Mouse (Mus musculus) forebrain, embryonic 10.5 days (tissue): ENCODE data around the gene Hepacam2. TPM values are rescaled to one million over a fixed set of nuclear protein-coding genes. Genes with fewer than 3 reads are reported as not detected.
A peak's percentile ranks its signal among the peaks of the same experiment; 100 is the strongest.
"Not testable (repeated sequence)": the region's sequence is repeated elsewhere in the genome, so short reads cannot be mapped to it uniquely, and the experiment has no call there.

Experiments used
- DNase-seq: peaks from one replicate; pipeline ENCODE4 v3.0.0-alpha.2; 2017; ENCODE audit warnings: low spot score; ENCODE audit errors: extremely low spot score
- H3K27ac ChIP-seq: fragments of 300-500 bp; sonication (generic); 2 replicates; pipeline ENCODE4 v1.5.1; 2016; ENCODE audit warnings: mild to moderate bottlenecking
- H3K27me3 ChIP-seq: fragments of 300-500 bp; sonication (generic); 2 replicates; pipeline ENCODE4 v1.6.1; 2016; ENCODE audit warnings: mild to moderate bottlenecking; ENCODE audit not compliant: poor library complexity, severe bottlenecking
- H3K36me3 ChIP-seq: fragments of 300-500 bp; sonication (generic); replicated peaks from 2 replicates; pipeline ENCODE4 v1.6.1; 2016; ENCODE audit warnings: mild to moderate bottlenecking, moderate library complexity
- H3K4me1 ChIP-seq: fragments of 300-500 bp; sonication (generic); 2 replicates; pipeline ENCODE4 v1.6.1; 2016
- H3K4me3 ChIP-seq: fragments of 300-500 bp; sonication (generic); 2 replicates; pipeline ENCODE4 v1.5.1; 2016; ENCODE audit warnings: mild to moderate bottlenecking, moderate library complexity
- H3K9me3 ChIP-seq: fragments of 300-500 bp; sonication (generic); 2 replicates; pipeline ENCODE4 v1.6.1; 2016; ENCODE audit warnings: mild to moderate bottlenecking, moderate library complexity
- WGBS: fragments of 180-500 bp; shearing (Covaris S2); methylation state at CpG from one replicate; pipeline ENCODE4 v1.1.7; 2016; 5-methylcytosine and 5-hydroxymethylcytosine counted together
- polyA plus RNA-seq: library from polyadenylated mRNA; unstranded; fragments of >200 nt; fragmentation: Nextera tagmentation; extraction: Ambion mirVana; gene quantifications from 2 replicates; pipeline ENCODE4 v1.2.1, GENCODE M21; 2016

The Hepacam2 gene
- polyA plus RNA-seq, 1 experiment from 2014 or later, result 0.77 TPM

- no peak for DNase-seq
- WGBS, result 80% methylated on average over 5 of the region's 5 CpGs
- Histone ChIP-seq H3K27me3 (no peaks in the 10 kb centered on the region), H3K4me3 (no peak overlapping the region), H3K27ac (no peak overlapping the region), H3K9me3 (0 out of 2 replicates have a peak, but pooled peaks cover 4% of the 10 kb centered on the region), H3K4me1 (no peaks in the 10 kb centered on the region), H3K36me3 (no peaks in the 10 kb centered on the region)
These were observed 43.7 kb downstream of the Hepacam2 start for GRCm38 (mm10) chr6:3454421-3454820.

- H3K36me3 ChIP-seq, result no peaks in the 10 kb centered on the region
- no peaks in the 10 kb centered on the region for H3K4me1 ChIP-seq
- no peak overlapping the region for H3K4me3 ChIP-seq
- H3K27ac ChIP-seq, result no peak overlapping the region
- H3K27me3 ChIP-seq, result no peaks in the 10 kb centered on the region
- peak; percentile 45 for DNase-seq
- 10% methylated on average over 5 of the region's 5 CpGs for WGBS
- no peaks in the 10 kb centered on the region for H3K9me3 ChIP-seq
These were observed 50.7 kb downstream of the Hepacam2 start for GRCm38 (mm10) chr6:3447404-3447803.

- Histone ChIP-seq H3K9me3 (no peaks in the 10 kb centered on the region), H3K4me1 (no peaks in the 10 kb centered on the region), H3K4me3 (no peak overlapping the region), H3K27me3 (no peaks in the 10 kb centered on the region), H3K27ac (no peak overlapping the region), H3K36me3 (no peaks in the 10 kb centered on the region)
- 31% methylated on average over 1 of the region's 1 CpGs for WGBS
- no peak for DNase-seq
These were observed 54.2 kb downstream of the Hepacam2 start for GRCm38 (mm10) chr6:3443905-3444304.

GRCm38 (mm10) chr6:3436087-3436486, 62.0 kb downstream of the Hepacam2 start:
- Histone ChIP-seq H3K9me3 (peaks cover 15% of the 10 kb centered on the region), H3K27me3 (no peaks in the 10 kb centered on the region), H3K36me3 (no peaks in the 10 kb centered on the region), H3K27ac (no peak overlapping the region), H3K4me1 (no peaks in the 10 kb centered on the region), H3K4me3 (no peak overlapping the region)
- no peak for DNase-seq

GRCm38 (mm10) chr6:3430976-3431375, 67.1 kb downstream of the Hepacam2 start:
- not testable (repeated sequence) for H3K27ac ChIP-seq, H3K36me3 ChIP-seq, H3K4me1 ChIP-seq, H3K27me3 ChIP-seq, DNase-seq, H3K4me3 ChIP-seq, H3K9me3 ChIP-seq
- WGBS, result 85% methylated on average over 2 of the region's 2 CpGs

- no peaks in the 10 kb centered on the region for H3K36me3 ChIP-seq
- H3K27ac ChIP-seq, result no peak overlapping the region
- DNase-seq, result no peak
- no peaks in the 10 kb centered on the region for H3K9me3 ChIP-seq
- no peaks in the 10 kb centered on the region for H3K27me3 ChIP-seq
- 84% methylated on average over 1 of the region's 1 CpGs for WGBS
- no peak overlapping the region for H3K4me3 ChIP-seq
- H3K4me1 ChIP-seq, result no peaks in the 10 kb centered on the region
These were observed 71.1 kb downstream of the Hepacam2 start for GRCm38 (mm10) chr6:3427047-3427446.

- not testable (repeated sequence) for H3K4me1 ChIP-seq, DNase-seq, H3K27me3 ChIP-seq, H3K9me3 ChIP-seq, H3K4me3 ChIP-seq, H3K27ac ChIP-seq, H3K36me3 ChIP-seq
These were observed 72.8 kb downstream of the Hepacam2 start for GRCm38 (mm10) chr6:3425333-3425732.

- H3K4me3 ChIP-seq, H3K27me3 ChIP-seq, H3K9me3 ChIP-seq, H3K36me3 ChIP-seq, H3K4me1 ChIP-seq, H3K27ac ChIP-seq, DNase-seq: not testable (repeated sequence)
- WGBS, result 50% methylated on average over 1 of the region's 4 CpGs
These were observed 73.4 kb downstream of the Hepacam2 start for GRCm38 (mm10) chr6:3424613-3425277.

Other genes starting within 250 kb of the Hepacam2 start
- 0.05 and 0.12 TPM in 2 replicates for gene Samd9l, start 98.7 kb downstream of the Hepacam2 start, polyA plus RNA-seq
- gene Vps50, start 84 bp upstream of the Hepacam2 start, polyA plus RNA-seq, result 35.1 and 37.2 TPM in 2 replicates